Mouse (Mus musculus): Measurements from ENCODE around the gene Gm9780.
"Not testable (repeated sequence)": the region's sequence is repeated elsewhere in the genome, so short reads cannot be mapped to it uniquely, and the experiment has no call there.

DNA sequence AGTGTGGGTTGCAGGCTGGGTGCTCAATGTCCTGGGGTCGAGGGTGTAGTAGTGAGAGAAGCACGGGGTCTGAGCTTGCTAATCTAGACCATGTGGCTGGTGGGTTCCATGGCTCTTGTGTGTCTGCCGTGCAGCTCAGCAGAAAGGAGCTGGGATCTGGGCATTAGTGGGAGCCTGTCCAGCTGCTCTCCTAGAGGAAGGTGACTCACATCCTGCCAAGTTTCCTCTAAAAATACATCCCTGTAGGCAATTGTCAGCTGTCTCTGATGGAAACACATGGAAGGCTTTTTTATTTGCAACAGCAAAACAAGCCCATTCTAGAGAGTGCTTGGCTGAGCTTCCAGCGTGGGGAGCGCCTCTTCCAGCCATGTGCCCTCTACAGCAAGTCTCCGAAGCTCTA is 19.7 kb downstream of the Gm9780 start:
- TF ChIP-seq CTCF (IDR thresholded peaks at IDR 0.05 in 2 of 3, conservative IDR thresholded peaks at IDR 0.05 in 1 of 3; ENCODE audit: control insufficient read depth in 1 of 3, insufficient read depth in 1 of 3, low read depth in 2 of 3, low read length in 3 of 3, poor library complexity in 1 of 3, severe bottlenecking in 1 of 3); USF2 (IDR thresholded peaks at IDR 0.05; ENCODE audit: borderline replicate concordance in 1 of 2, insufficient read depth in 1 of 2, low read depth in 1 of 2, low read length in 2 of 2); CHD2 (IDR thresholded peaks at IDR 0.05; ENCODE audit: low read length); NELFE (IDR thresholded peaks at IDR 0.05; ENCODE audit: low read depth, low read length); POLR2A (IDR thresholded peaks at IDR 0.05; ENCODE audit: control insufficient read depth in 1 of 2, insufficient read depth in 1 of 2, low read depth in 1 of 2, low read length in 2 of 2, poor library complexity in 1 of 2): not testable (repeated sequence)
